Mouse (Mus musculus) G1E (cell line): ENCODE measurements around the gene Gja5.

Experiments used
- CTCF ChIP-seq: IDR thresholded peaks from 2 replicates; pipeline ENCODE4 v1.5.1; 2012; ENCODE audit warnings: low read depth, low read length, inconsistent platforms, mixed read lengths
- GATA1 ChIP-seq: IDR thresholded peaks from 2 replicates; pipeline ENCODE4 v1.6.1; 2012; ENCODE audit warnings: borderline replicate concordance, low read length, inconsistent platforms, mixed read lengths
- POLR2AphosphoS5 ChIP-seq: IDR thresholded peaks from 2 replicates; pipeline ENCODE4 v1.6.1; 2012; ENCODE audit warnings: low read depth, low read length, inconsistent platforms; ENCODE audit not compliant: insufficient replicate concordance
- TAL1 ChIP-seq: conservative IDR thresholded peaks from 2 replicates; pipeline ENCODE4 v1.6.1; 2012; ENCODE audit warnings: low read depth, low read length, inconsistent platforms, mixed read lengths

DNA sequence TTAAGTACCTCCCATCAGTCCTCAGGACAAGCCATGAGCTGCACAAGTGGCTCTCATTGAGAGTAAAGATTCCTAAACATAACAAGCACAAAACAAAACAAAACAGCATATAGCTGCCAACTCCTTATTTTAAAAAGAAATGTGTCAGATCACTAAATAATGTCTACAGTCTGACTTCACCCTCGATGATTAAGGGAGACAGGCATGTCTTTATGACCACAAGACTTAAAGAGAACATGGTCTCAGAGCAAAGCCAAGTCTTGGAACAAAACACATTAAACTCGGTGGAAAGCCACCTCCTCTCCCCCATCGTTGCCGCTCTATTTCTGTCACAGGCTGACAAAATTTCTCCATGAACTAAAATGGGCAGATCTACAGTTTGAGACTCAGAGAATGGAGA, 20.1 kb downstream of the Gja5 start:
- TF ChIP-seq CTCF (no peak), GATA1 (no peak), POLR2AphosphoS5 (no peak), TAL1 (no peak)
